Mouse (Mus musculus): ENCODE data around the gene Pard3b.

The Pard3b gene

GRCm38 (mm10) chr1:62428736-62429135, 790.1 kb downstream of the Pard3b start:
- ATAC-seq (ENCODE audit: insufficient number of reproducible peaks, low FRiP score, low TSS enrichment) = no peak

GRCm38 (mm10) chr1:62429333-62430182, 790.9 kb downstream of the Pard3b start:
- ATAC-seq (ENCODE audit: insufficient number of reproducible peaks, low FRiP score, low TSS enrichment) = no peak

GRCm38 (mm10) chr1:62431054-62431453, 792.4 kb downstream of the Pard3b start:
- ATAC-seq (ENCODE audit: insufficient number of reproducible peaks, low FRiP score, low TSS enrichment) = no peak

GRCm38 (mm10) chr1:62433891-62434290, 795.3 kb downstream of the Pard3b start:
- no peak for ATAC-seq (ENCODE audit: insufficient number of reproducible peaks, low FRiP score, low TSS enrichment)

- no peak for ATAC-seq (ENCODE audit: insufficient number of reproducible peaks, low FRiP score, low TSS enrichment)
Measured at GRCm38 (mm10) chr1:62435844-62436243, 797.2 kb downstream of the Pard3b start.

- no peak for ATAC-seq (ENCODE audit: insufficient number of reproducible peaks, low FRiP score, low TSS enrichment)
Measured at GRCm38 (mm10) chr1:62436304-62436703, 797.7 kb downstream of the Pard3b start.

GRCm38 (mm10) chr1:62437493-62437892, 798.9 kb downstream of the Pard3b start:
- no peak for ATAC-seq (ENCODE audit: insufficient number of reproducible peaks, low FRiP score, low TSS enrichment)

GRCm38 (mm10) chr1:62444406-62444805, 805.8 kb downstream of the Pard3b start:
- no peak for ATAC-seq (ENCODE audit: insufficient number of reproducible peaks, low FRiP score, low TSS enrichment)

GRCm38 (mm10) chr1:62446818-62447217, 808.2 kb downstream of the Pard3b start:
- no peak for ATAC-seq (ENCODE audit: insufficient number of reproducible peaks, low FRiP score, low TSS enrichment)

- no peak for ATAC-seq (ENCODE audit: insufficient number of reproducible peaks, low FRiP score, low TSS enrichment)
Measured at GRCm38 (mm10) chr1:62449193-62449875, 810.7 kb downstream of the Pard3b start.

- no peak for ATAC-seq (ENCODE audit: insufficient number of reproducible peaks, low FRiP score, low TSS enrichment)
Measured at GRCm38 (mm10) chr1:62465536-62465935, 826.9 kb downstream of the Pard3b start.

- ATAC-seq (ENCODE audit: insufficient number of reproducible peaks, low FRiP score, low TSS enrichment) = no peak
Measured at GRCm38 (mm10) chr1:62466544-62466943, 827.9 kb downstream of the Pard3b start.

GRCm38 (mm10) chr1:62483059-62483458, 844.4 kb downstream of the Pard3b start:
- ATAC-seq (ENCODE audit: insufficient number of reproducible peaks, low FRiP score, low TSS enrichment) = no peak

- no peak for ATAC-seq (ENCODE audit: insufficient number of reproducible peaks, low FRiP score, low TSS enrichment)
Measured at GRCm38 (mm10) chr1:62488871-62489270, 850.2 kb downstream of the Pard3b start.

GRCm38 (mm10) chr1:62499146-62499545, 860.5 kb downstream of the Pard3b start:
- ATAC-seq (ENCODE audit: insufficient number of reproducible peaks, low FRiP score, low TSS enrichment) = no peak

- ATAC-seq (ENCODE audit: insufficient number of reproducible peaks, low FRiP score, low TSS enrichment) = no peak
Measured at GRCm38 (mm10) chr1:62510501-62510900, 871.9 kb downstream of the Pard3b start.

- no peak for ATAC-seq (ENCODE audit: insufficient number of reproducible peaks, low FRiP score, low TSS enrichment)
Measured at GRCm38 (mm10) chr1:62511681-62512080, 873.1 kb downstream of the Pard3b start.

GRCm38 (mm10) chr1:62518621-62519213, 880.1 kb downstream of the Pard3b start:
- no peak for ATAC-seq (ENCODE audit: insufficient number of reproducible peaks, low FRiP score, low TSS enrichment)

GRCm38 (mm10) chr1:62521368-62521767, 882.7 kb downstream of the Pard3b start:
- no peak for ATAC-seq (ENCODE audit: insufficient number of reproducible peaks, low FRiP score, low TSS enrichment)

GRCm38 (mm10) chr1:62522761-62523160, 884.1 kb downstream of the Pard3b start:
- ATAC-seq (ENCODE audit: insufficient number of reproducible peaks, low FRiP score, low TSS enrichment) = no peak

- ATAC-seq (ENCODE audit: insufficient number of reproducible peaks, low FRiP score, low TSS enrichment) = no peak
Measured at GRCm38 (mm10) chr1:62527788-62528187, 889.2 kb downstream of the Pard3b start.

Data from cerebellum, adult (tissue).